21 mouse cellular contexts compared by ENCODE assay signal in the genomic region with DNA sequence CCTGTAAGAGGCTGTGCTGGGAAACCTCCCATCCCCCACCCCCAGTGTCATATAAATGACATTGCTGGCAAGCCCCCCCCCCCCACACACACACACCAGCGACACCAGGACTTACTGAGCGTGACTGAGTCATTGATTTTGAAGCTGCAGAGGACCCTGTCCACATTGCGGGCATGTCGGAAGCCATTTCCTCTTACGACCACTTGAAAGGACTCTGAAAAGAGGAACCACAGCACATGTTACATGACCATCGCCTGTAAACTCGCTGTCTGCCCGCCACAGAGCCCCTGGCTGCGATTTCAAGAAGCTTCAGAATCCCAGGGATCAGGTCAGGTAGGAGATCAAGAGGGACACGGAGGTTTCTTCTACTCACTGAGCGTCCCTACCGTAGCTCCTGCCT.
DNase-seq lines count a peak whose midpoint lies in the region; ATAC-seq and TF ChIP-seq lines count a peak whose summit lies in the region.
"Had no signal": no experiment of that assay in that cellular context is flagged by ENCODE, and none has a peak within 500 bp of the region (broad histone marks: within the 10 kb centered on the region; RNA-seq: fewer than 3 reads in every experiment).

No protein-coding gene starts in this region.

- WGBS in embryonic facial prominence, embryonic 14.5 days, result 70% methylated on average over 12 of the region's 12 CpGs

- TF ChIP-seq RAD21 in CH12.LX (IDR thresholded peaks at IDR 0.05; ENCODE audit: low read depth, low read length), result no peak

- peak; percentile 14; the same call in 1 of the 2 replicates for TF ChIP-seq EP300 in CH12.LX (IDR thresholded peaks at IDR 0.05; ENCODE audit: low read length)

- no peaks in the 10 kb centered on the region for H3K9me3 ChIP-seq in CH12.LX (replicated peaks; ENCODE audit: low read length)
- H3K9me3 ChIP-seq in embryonic facial prominence, embryonic 14.5 days (ENCODE audit: control insufficient read depth, low read length), result no peaks in the 10 kb centered on the region
- H3K9me3 ChIP-seq: forebrain, embryonic 13.5 days; hindbrain, embryonic 10.5 days; lung, embryonic 15.5 days had no signal

- H3K4me1 ChIP-seq in CH12.LX (ENCODE audit: control insufficient read depth in 1 of 2, insufficient read depth in 2 of 2), result peaks cover 14 to 27% of the 10 kb centered on the region in 2 experiments
- H3K4me1 ChIP-seq in embryonic facial prominence, embryonic 14.5 days (ENCODE audit: control insufficient read depth, insufficient read depth, low read length), result peaks cover 43% of the 10 kb centered on the region

- no peak for TF ChIP-seq POLR2A in CH12.LX (IDR thresholded peaks at IDR 0.05; ENCODE audit: low read depth, low read length)

- peak; percentile 66 for DNase-seq in 416B (ENCODE audit: low read depth)
- peak; percentile 24 for DNase-seq in CH12.LX (ENCODE audit: extremely low read depth)
- no peak for DNase-seq in embryonic facial prominence, embryonic 14.5 days (ENCODE audit: low spot score)
- peak; percentile 5 for DNase-seq in naive thymus-derived CD4-positive, alpha-beta T cell, adult 2 months (ENCODE audit: low read depth)
- DNase-seq in cerebellum, adult 11-12 months, result no peak
- DNase-seq in urinary bladder, postnatal 4 days (ENCODE audit: low spot score in 2 of 2), result no peak
- DNase-seq in thymus, postnatal 0 days (ENCODE audit: low spot score), result no peak
- DNase-seq: adrenal gland, postnatal 14 days; cerebellum, adult 18-20 months; cerebellum, postnatal 25 days; gastrocnemius, postnatal 14 days; heart, adult 2 months; kidney, adult 11 months; layer of hippocampus, postnatal 36 days; lung, postnatal 4 days had no signal

- 0 out of 2 replicates have a peak overlapping the region, but pooled peaks have one; percentile 23 for H3K4me2 ChIP-seq in CH12.LX (ENCODE audit: insufficient read depth, low read depth, poor library complexity, severe bottlenecking)
- no peak overlapping the region for H3K4me2 ChIP-seq in embryonic facial prominence, embryonic 14.5 days (ENCODE audit: low read depth, low read length)
- H3K4me2 ChIP-seq: forebrain, embryonic 13.5 days; lung, embryonic 15.5 days; midbrain, embryonic 11.5 days had no signal

- no peaks in the 10 kb centered on the region for H3K27me3 ChIP-seq in CH12.LX (replicated peaks)
- H3K27me3 ChIP-seq in embryonic facial prominence, embryonic 14.5 days (replicated peaks; ENCODE audit: control insufficient read depth, insufficient read depth, low read length), result no peaks in the 10 kb centered on the region
- H3K27me3 ChIP-seq: forebrain, embryonic 13.5 days; lung, embryonic 15.5 days had no signal

- in situ Hi-C loops in CH12.LX (cut with MboI; ENCODE audit: low pct_ligation_motif_present, low pct_unique_long_range_greater_than_20kb, low sequenced_read_pairs), result no loop called here

- no peak overlapping the region for H3K9ac ChIP-seq in CH12.LX (ENCODE audit: insufficient read depth, low read depth)
- no peak overlapping the region for H3K9ac ChIP-seq in embryonic facial prominence, embryonic 14.5 days (ENCODE audit: low read depth, low read length)
- H3K9ac ChIP-seq: forebrain, embryonic 13.5 days; lung, embryonic 15.5 days had no signal

- dilution Hi-C loops in CH12.LX (cut with MboI; ENCODE audit: extremely low pct_ligation_motif_present, extremely low pct_unique_long_range_greater_than_20kb, low sequenced_read_pairs), result no loop called here

- no peaks in the 10 kb centered on the region for H3K79me2 ChIP-seq in CH12.LX (replicated peaks; ENCODE audit: control insufficient read depth, extremely low read depth, insufficient read depth, poor library complexity, severe bottlenecking)

- no peaks in the 10 kb centered on the region for H3K36me3 ChIP-seq in CH12.LX (replicated peaks in 1 of 2; ENCODE audit: control insufficient read depth in 1 of 2, insufficient read depth in 1 of 2, low read length in 1 of 2)
- peaks cover 19% of the 10 kb centered on the region for H3K36me3 ChIP-seq in embryonic facial prominence, embryonic 14.5 days (ENCODE audit: control insufficient read depth, insufficient read depth, low read length)
- H3K36me3 ChIP-seq: hindbrain, embryonic 10.5 days had no signal

- no peak for ATAC-seq in embryonic facial prominence, embryonic 14.5 days (ENCODE audit: low read depth)
- ATAC-seq: forebrain, embryonic 13.5 days had no signal

- H3K4me3 ChIP-seq in CH12.LX (replicated peaks in 1 of 3; ENCODE audit: low read depth in 2 of 3, low read length in 2 of 3, poor library complexity in 1 of 3), result no peak overlapping the region
- no peak overlapping the region for H3K4me3 ChIP-seq in embryonic facial prominence, embryonic 14.5 days (ENCODE audit: low read depth, low read length)
- H3K4me3 ChIP-seq: forebrain, embryonic 13.5 days; heart, adult 2 months; hindbrain, embryonic 10.5 days; layer of hippocampus, adult 2 months; lung, embryonic 15.5 days had no signal

- no peak overlapping the region for H3K27ac ChIP-seq in CH12.LX (ENCODE audit: insufficient read depth, low read depth)
- peak overlapping the region; percentile 56; the same call in 1 of the 2 replicates for H3K27ac ChIP-seq in embryonic facial prominence, embryonic 14.5 days (replicated peaks; ENCODE audit: low read depth, low read length)
- H3K27ac ChIP-seq: forebrain, embryonic 13.5 days; heart, adult 2 months; hindbrain, embryonic 10.5 days; kidney, postnatal 0 days; layer of hippocampus, adult 2 months had no signal

- no peak for TF ChIP-seq CTCF in CH12.LX (conservative IDR thresholded peaks at IDR 0.05 in 1 of 2, IDR thresholded peaks at IDR 0.05 in 1 of 2; ENCODE audit: low read depth in 2 of 2, low read length in 2 of 2)

TF ChIP-seq in CH12.LX, 34 proteins besides CTCF, POLR2A, EP300 and RAD21:
- no peak for TF ChIP-seq ZKSCAN1 (IDR thresholded peaks at IDR 0.05; ENCODE audit: borderline replicate concordance, low read depth, low read length)
- TF ChIP-seq E2F4 (IDR thresholded peaks at IDR 0.05; ENCODE audit: insufficient replicate concordance, low read depth, low read length), result no peak
- TF ChIP-seq MAX (IDR thresholded peaks at IDR 0.05; ENCODE audit: low read length), result peak; percentile 67; the same call in 1 of the 2 replicates
- TF ChIP-seq BHLHE40 (IDR thresholded peaks at IDR 0.05; ENCODE audit: low read depth, low read length), result peak; percentile 43; the same call in 1 of the 2 replicates
- TF ChIP-seq MEF2A (IDR thresholded peaks at IDR 0.05; ENCODE audit: borderline replicate concordance, low read depth, low read length), result no peak
- TF ChIP-seq ELF1 (IDR thresholded peaks at IDR 0.05; ENCODE audit: low read depth, low read length), result 0 out of 2 replicates have a peak, but pooled peaks have one; percentile 22
- peak; percentile 74; the same call in 1 of the 2 replicates for TF ChIP-seq MYC (IDR thresholded peaks at IDR 0.05; ENCODE audit: low read depth, low read length)
- no peak for TF ChIP-seq USF1 (IDR thresholded peaks at IDR 0.05; ENCODE audit: low read depth, low read length)
- TF ChIP-seq ETS1 (conservative IDR thresholded peaks at IDR 0.05; ENCODE audit: low read depth, low read length), result no peak

Comparison
In these comparisons a context has a peak if more than half of its experiments do, and no peak if none do; other contexts are left out.
1. DNase-seq: peak in 416B (single experiment), CH12.LX (single experiment) and naive thymus-derived CD4-positive, alpha-beta T cell, adult 2 months (single experiment); none in embryonic facial prominence, embryonic 14.5 days (single experiment), cerebellum, adult 11-12 months (single experiment), urinary bladder, postnatal 4 days (0 of 2) and thymus, postnatal 0 days (single experiment).